Comparison of ENCODE assay signal across 8 mouse cellular contexts in genomic region chr4:152087211-152088081, GRCm38 (mm10). TPM values are rescaled to one million over a fixed set of nuclear protein-coding genes. Genes with fewer than 3 reads are reported as not detected.
DNase-seq lines count a peak whose midpoint lies in the region; ATAC-seq and TF ChIP-seq lines count a peak whose summit lies in the region.

No protein-coding gene starts in this region.

- peaks cover 20% of the 10 kb centered on the region for H3K4me1 ChIP-seq in embryonic facial prominence, embryonic 12.5 days
- peaks cover 7% of the 10 kb centered on the region; the same call in 1 of the 2 replicates for H3K4me1 ChIP-seq in intestine, postnatal 0 days (replicated peaks; ENCODE audit: control insufficient read depth, insufficient read depth, low read length)
- H3K4me1 ChIP-seq in neural tube, embryonic 14.5 days (ENCODE audit: control insufficient read depth, insufficient read depth, low read length), result 0 out of 2 replicates have a peak, but pooled peaks cover 11% of the 10 kb centered on the region

- no peaks in the 10 kb centered on the region for H3K9me3 ChIP-seq in embryonic facial prominence, embryonic 12.5 days
- no peaks in the 10 kb centered on the region for H3K9me3 ChIP-seq in intestine, postnatal 0 days (ENCODE audit: control insufficient read depth)
- no peaks in the 10 kb centered on the region for H3K9me3 ChIP-seq in neural tube, embryonic 14.5 days (ENCODE audit: control insufficient read depth, low read length)

- no peak for DNase-seq in left cerebral cortex, adult 2 months (ENCODE audit: extremely low spot score in 1 of 2, low spot score in 2 of 2)
- no peak for DNase-seq in left cerebral cortex, postnatal 14 days (ENCODE audit: low spot score in 2 of 2)
- DNase-seq in urinary bladder, postnatal 36 days (ENCODE audit: low spot score in 2 of 2), result no peak
- DNase-seq in adrenal gland, postnatal 25 days, result no peak

- ATAC-seq in embryonic facial prominence, embryonic 12.5 days (ENCODE audit: insufficient number of reproducible peaks, insufficient read depth, low FRiP score, low TSS enrichment), result peak; percentile 3; the same call in 1 of the 2 replicates
- no peak for ATAC-seq in intestine, postnatal 0 days
- no peak for ATAC-seq in neural tube, embryonic 14.5 days (ENCODE audit: low read depth)
- ATAC-seq in erythroid progenitor cell, adult 5-6 weeks (replicated peaks; ENCODE audit: low FRiP score, poor library complexity, severe bottlenecking), result no peak

- H3K4me2 ChIP-seq in embryonic facial prominence, embryonic 12.5 days (replicated peaks), result peak overlapping the region; percentile 76
- H3K4me2 ChIP-seq in intestine, postnatal 0 days (replicated peaks; ENCODE audit: low read depth), result peak overlapping the region; percentile 84
- H3K4me2 ChIP-seq in neural tube, embryonic 14.5 days (ENCODE audit: low read depth, low read length), result peak overlapping the region; percentile 80

- peak overlapping the region; percentile 77 for H3K9ac ChIP-seq in embryonic facial prominence, embryonic 12.5 days
- H3K9ac ChIP-seq in intestine, postnatal 0 days (ENCODE audit: low read depth, low read length), result peak overlapping the region; percentile 70
- peak overlapping the region; percentile 85 for H3K9ac ChIP-seq in neural tube, embryonic 14.5 days (replicated peaks; ENCODE audit: low read depth, low read length)

- 3% methylated on average over 12 of the region's 12 CpGs for WGBS in embryonic facial prominence, embryonic 12.5 days
- 9% methylated on average over 12 of the region's 12 CpGs for WGBS in intestine, postnatal 0 days
- 4% methylated on average over 12 of the region's 12 CpGs for WGBS in neural tube, embryonic 14.5 days

- no peak for TF ChIP-seq CTCF in left cerebral cortex, adult 2 months (IDR thresholded peaks at IDR 0.05)
- no peak for TF ChIP-seq CTCF in intestine, postnatal 0 days (IDR thresholded peaks at IDR 0.05; ENCODE audit: low read depth)

- peak overlapping the region; percentile 80 for H3K4me3 ChIP-seq in left cerebral cortex, adult 2 months
- peak overlapping the region; percentile 76 for H3K4me3 ChIP-seq in embryonic facial prominence, embryonic 12.5 days
- H3K4me3 ChIP-seq in intestine, postnatal 0 days (ENCODE audit: low read depth, low read length), result peak overlapping the region; percentile 60
- peak overlapping the region; percentile 65 for H3K4me3 ChIP-seq in neural tube, embryonic 14.5 days (ENCODE audit: low read depth, low read length)

- H3K36me3 ChIP-seq in embryonic facial prominence, embryonic 12.5 days, result peaks cover 3% of the 10 kb centered on the region; the same call in 1 of the 2 replicates
- no peaks in the 10 kb centered on the region for H3K36me3 ChIP-seq in intestine, postnatal 0 days (ENCODE audit: control insufficient read depth, insufficient read depth)
- H3K36me3 ChIP-seq in neural tube, embryonic 14.5 days (ENCODE audit: control insufficient read depth, insufficient read depth, low read length), result no peaks in the 10 kb centered on the region

- no peaks in the 10 kb centered on the region; the same call in 1 of the 2 replicates for H3K27me3 ChIP-seq in embryonic facial prominence, embryonic 12.5 days
- H3K27me3 ChIP-seq in intestine, postnatal 0 days (replicated peaks; ENCODE audit: control insufficient read depth, insufficient read depth, low read length), result no peaks in the 10 kb centered on the region
- H3K27me3 ChIP-seq in neural tube, embryonic 14.5 days (ENCODE audit: control insufficient read depth, insufficient read depth, low read length), result no peaks in the 10 kb centered on the region

- H3K27ac ChIP-seq in left cerebral cortex, adult 2 months, result peak overlapping the region; percentile 96
- H3K27ac ChIP-seq in embryonic facial prominence, embryonic 12.5 days, result no peak overlapping the region; the same call in 1 of the 2 replicates
- peak overlapping the region; percentile 77 for H3K27ac ChIP-seq in intestine, postnatal 0 days (ENCODE audit: low read depth, low read length)
- no peak overlapping the region for H3K27ac ChIP-seq in neural tube, embryonic 14.5 days (ENCODE audit: low read depth, low read length)

- intact Hi-C loops in left cerebral cortex, adult 2 months (cut with DNase I), result loop anchor here (1.0 kb wide), 3 partner anchors 9 to 78 kb away; no protein-coding TSS in a partner anchor
- intact Hi-C loops in left cerebral cortex, postnatal 14 days (cut with DNase I), result no loop called here

RNA-seq across cellular contexts. Expression of gene Plekhg5, which starts 15.1 kb away (rescaled TPM):
- 100 to 1,000 TPM in 1 of 2 experiments, 10 to 100 TPM in 1; 89.1 to 101 TPM for total RNA-seq in left cerebral cortex, adult 2 months (2021)
- total RNA-seq in left cerebral cortex, postnatal 14 days (2021), result 10 to 100 TPM; 74.0 to 84.0 TPM
- 17.8 and 19.0 TPM in 2 replicates for polyA plus RNA-seq in embryonic facial prominence, embryonic 12.5 days (2016; fragmentation: Nextera tagmentation; extraction: Ambion mirVana)
- polyA plus RNA-seq in intestine, postnatal 0 days (2015; fragmentation: Nextera tagmentation; extraction: Ambion mirVana), result 14.0 and 19.6 TPM in 2 replicates
- polyA plus RNA-seq in neural tube, embryonic 14.5 days (2014; fragmentation: Nextera tagmentation; extraction: Ambion mirVana), result 9.6 and 11.7 TPM in 2 replicates
- 1.7 and 2.9 TPM in 2 replicates for total RNA-seq in erythroid progenitor cell, adult 5-6 weeks (2015; ENCODE audit: low replicate concordance)
- total RNA-seq in erythroid progenitor cell, adult 5-6 weeks (2017; ENCODE audit: low replicate concordance), result 3.5 and 5.3 TPM in 2 replicates
- total RNA-seq in adrenal gland, postnatal 25 days (2021), result 12.9 and 15.6 TPM in 2 replicates

RNA-seq across cellular contexts. Expression of gene Tnfrsf25, which starts 28.3 kb away (rescaled TPM):
- 10 to 100 TPM; 16.4 to 28.6 TPM for total RNA-seq in left cerebral cortex, adult 2 months (2021)
- 10 to 100 TPM in 1 of 2 experiments, 1 to 10 TPM in 1; 6.2 to 16.5 TPM for total RNA-seq in left cerebral cortex, postnatal 14 days (2021)
- 1.1 and 2.1 TPM in 2 replicates for polyA plus RNA-seq in embryonic facial prominence, embryonic 12.5 days (2016; fragmentation: Nextera tagmentation; extraction: Ambion mirVana)
- polyA plus RNA-seq in intestine, postnatal 0 days (2015; fragmentation: Nextera tagmentation; extraction: Ambion mirVana), result 0.82 and 1.2 TPM in 2 replicates
- polyA plus RNA-seq in neural tube, embryonic 14.5 days (2014; fragmentation: Nextera tagmentation; extraction: Ambion mirVana), result 0.54 and 1.1 TPM in 2 replicates
- total RNA-seq in erythroid progenitor cell, adult 5-6 weeks (2015; ENCODE audit: low replicate concordance), result not detected in 2 replicates
- total RNA-seq in erythroid progenitor cell, adult 5-6 weeks (2017; ENCODE audit: low replicate concordance), result 2.0 TPM in 1 of 2 replicates, not detected in the other
- total RNA-seq in adrenal gland, postnatal 25 days (2021), result 1.5 and 2.0 TPM in 2 replicates

RNA-seq across cellular contexts. Expression of gene Nol9, which starts 48.3 kb away (rescaled TPM):
- total RNA-seq in left cerebral cortex, adult 2 months (2021), result 10 to 100 TPM; 18.2 to 19.2 TPM
- 10 to 100 TPM; 21.3 to 21.9 TPM for total RNA-seq in left cerebral cortex, postnatal 14 days (2021)
- polyA plus RNA-seq in embryonic facial prominence, embryonic 12.5 days (2016; fragmentation: Nextera tagmentation; extraction: Ambion mirVana), result 43.8 and 46.0 TPM in 2 replicates
- polyA plus RNA-seq in intestine, postnatal 0 days (2015; fragmentation: Nextera tagmentation; extraction: Ambion mirVana), result 9.7 and 10.7 TPM in 2 replicates
- polyA plus RNA-seq in neural tube, embryonic 14.5 days (2014; fragmentation: Nextera tagmentation; extraction: Ambion mirVana), result 26.1 and 29.8 TPM in 2 replicates
- total RNA-seq in erythroid progenitor cell, adult 5-6 weeks (2015; ENCODE audit: low replicate concordance), result 7.1 and 10.1 TPM in 2 replicates
- total RNA-seq in erythroid progenitor cell, adult 5-6 weeks (2017; ENCODE audit: low replicate concordance), result 4.9 and 5.0 TPM in 2 replicates
- total RNA-seq in adrenal gland, postnatal 25 days (2021), result 26.6 and 29.1 TPM in 2 replicates

RNA-seq across cellular contexts. Expression of gene Tas1r1, which starts 49.1 kb away (rescaled TPM):
- under 1 TPM; 0.49 to 0.95 TPM for total RNA-seq in left cerebral cortex, adult 2 months (2021)
- under 1 TPM; 0.49 to 0.55 TPM for total RNA-seq in left cerebral cortex, postnatal 14 days (2021)
- polyA plus RNA-seq in embryonic facial prominence, embryonic 12.5 days (2016; fragmentation: Nextera tagmentation; extraction: Ambion mirVana), result 1.0 and 1.1 TPM in 2 replicates
- 0.08 TPM in 1 of 2 replicates, not detected in the other for polyA plus RNA-seq in intestine, postnatal 0 days (2015; fragmentation: Nextera tagmentation; extraction: Ambion mirVana)
- polyA plus RNA-seq in neural tube, embryonic 14.5 days (2014; fragmentation: Nextera tagmentation; extraction: Ambion mirVana), result 1.4 and 2.1 TPM in 2 replicates
- total RNA-seq in erythroid progenitor cell, adult 5-6 weeks (2015; ENCODE audit: low replicate concordance), result not detected in 2 replicates
- total RNA-seq in erythroid progenitor cell, adult 5-6 weeks (2017; ENCODE audit: low replicate concordance), result not detected in 2 replicates
- 0.09 TPM in 1 of 2 replicates, not detected in the other for total RNA-seq in adrenal gland, postnatal 25 days (2021)

RNA-seq across cellular contexts. Expression of gene Zbtb48, which starts 60.0 kb away (rescaled TPM):
- 10 to 100 TPM; 13.6 to 13.9 TPM for total RNA-seq in left cerebral cortex, adult 2 months (2021)
- total RNA-seq in left cerebral cortex, postnatal 14 days (2021), result 10 to 100 TPM; 11.5 to 13.2 TPM
- polyA plus RNA-seq in embryonic facial prominence, embryonic 12.5 days (2016; fragmentation: Nextera tagmentation; extraction: Ambion mirVana), result 25.3 and 30.2 TPM in 2 replicates
- polyA plus RNA-seq in intestine, postnatal 0 days (2015; fragmentation: Nextera tagmentation; extraction: Ambion mirVana), result 6.7 and 7.6 TPM in 2 replicates
- polyA plus RNA-seq in neural tube, embryonic 14.5 days (2014; fragmentation: Nextera tagmentation; extraction: Ambion mirVana), result 16.2 and 20.7 TPM in 2 replicates
- 5.4 TPM in 1 of 2 replicates, not detected in the other for total RNA-seq in erythroid progenitor cell, adult 5-6 weeks (2015; ENCODE audit: low replicate concordance)
- total RNA-seq in erythroid progenitor cell, adult 5-6 weeks (2017; ENCODE audit: low replicate concordance), result 2.7 and 4.2 TPM in 2 replicates
- 11.0 and 11.6 TPM in 2 replicates for total RNA-seq in adrenal gland, postnatal 25 days (2021)

Comparison
In these comparisons a context has a peak if more than half of its experiments do, and no peak if none do; other contexts are left out.
1. H3K27ac ChIP-seq: peak in left cerebral cortex, adult 2 months (single experiment) and intestine, postnatal 0 days (single experiment); none in embryonic facial prominence, embryonic 12.5 days (single experiment) and neural tube, embryonic 14.5 days (single experiment).
2. Peak in every context shown above with its lines, with median percentiles within 50 percentile points of each other: H3K4me3 ChIP-seq, H3K4me2 ChIP-seq and H3K9ac ChIP-seq.